Mouse (Mus musculus) kidney, postnatal 10 days (tissue): Measurements from ENCODE around the gene Rpgr.

Experiments
- DNase-seq: peaks from one replicate; pipeline ENCODE4 v3.0.0; 2021; ENCODE audit warnings: mixed read lengths

Rpgr gene

GRCm38 (mm10) chrX:10216410-10216949 lies at the start of gene Rpgr:
Rpgr (minus strand) TSS chrX:10216920.
- DNase-seq, result peak; percentile 95

DNA sequence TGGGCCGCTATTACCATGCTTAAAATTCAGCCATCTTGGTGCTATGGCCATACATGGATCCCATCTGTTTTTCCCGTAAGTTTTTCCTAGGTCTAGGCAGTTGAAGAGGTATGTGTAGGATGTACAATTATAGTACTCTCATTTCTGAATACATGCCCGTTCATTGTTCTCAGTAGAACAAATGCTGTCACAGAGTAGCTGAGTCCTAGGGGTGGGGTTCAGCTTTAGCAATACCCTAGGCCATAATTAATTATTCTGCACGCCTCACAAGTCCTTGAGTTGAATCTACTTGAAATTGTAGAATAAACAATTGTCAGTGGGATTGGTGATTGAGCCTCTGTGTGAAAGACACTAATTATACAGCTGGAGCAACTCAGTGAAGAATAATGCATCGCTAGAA lies 41.5 kb upstream of the Rpgr start:
- DNase-seq, result no peak

DNA sequence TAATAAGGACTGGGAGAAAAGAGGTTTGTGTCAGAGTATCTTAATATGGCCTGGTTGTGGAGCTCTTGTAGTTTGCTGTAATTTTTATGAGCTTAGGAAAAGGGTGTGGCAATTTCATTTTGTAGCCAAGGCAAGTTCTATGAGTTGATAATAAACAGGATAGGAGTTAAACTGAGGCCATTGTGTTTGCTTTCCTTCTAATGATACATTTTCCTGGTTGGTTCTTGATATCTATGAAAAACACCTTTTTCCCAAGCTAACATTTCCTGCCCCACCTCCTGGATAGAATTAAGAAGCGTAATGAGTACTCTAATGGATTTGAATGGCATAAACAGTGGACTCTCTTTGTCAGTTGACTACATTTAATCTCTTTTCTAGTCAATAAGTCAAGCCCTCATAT lies 41.1 kb upstream of the Rpgr start:
- DNase-seq, result no peak

- DNase-seq, result no peak
These were observed 35.3 kb upstream of the Rpgr start, which contains the start of gene Otc for GRCm38 (mm10) chrX:10251852-10252504. Otc (plus strand) TSS chrX:10252305.

- DNase-seq, result no peak
These were observed 34.6 kb upstream of the Rpgr start for GRCm38 (mm10) chrX:10251357-10251756.

DNA sequence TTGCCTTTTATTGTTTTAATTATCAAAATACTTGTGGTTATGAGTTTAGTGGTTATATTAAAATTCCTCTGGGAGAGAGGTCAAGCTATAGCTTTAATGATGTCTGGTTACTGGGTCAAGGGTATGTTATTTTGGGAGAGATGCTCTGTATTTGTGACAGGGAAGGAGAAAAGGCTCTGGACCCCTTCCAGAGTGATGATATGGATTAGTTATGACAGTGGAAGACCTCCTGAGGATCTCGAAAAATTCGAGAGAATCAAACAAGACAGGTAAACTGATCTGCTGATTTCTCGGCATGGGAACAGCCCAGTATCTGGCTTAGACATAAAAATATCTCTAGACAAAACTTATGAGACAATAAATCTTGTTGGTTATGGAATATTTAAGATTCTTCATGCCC lies 27.2 kb upstream of the Rpgr start:
- no peak for DNase-seq

GRCm38 (mm10) chrX:10239515-10239914 lies 22.8 kb upstream of the Rpgr start:
- DNase-seq, result no peak

- no peak for DNase-seq
These were observed 17.9 kb upstream of the Rpgr start for GRCm38 (mm10) chrX:10234617-10235016.

- no peak for DNase-seq
These were observed 16.3 kb upstream of the Rpgr start for GRCm38 (mm10) chrX:10233051-10233450.

DNA sequence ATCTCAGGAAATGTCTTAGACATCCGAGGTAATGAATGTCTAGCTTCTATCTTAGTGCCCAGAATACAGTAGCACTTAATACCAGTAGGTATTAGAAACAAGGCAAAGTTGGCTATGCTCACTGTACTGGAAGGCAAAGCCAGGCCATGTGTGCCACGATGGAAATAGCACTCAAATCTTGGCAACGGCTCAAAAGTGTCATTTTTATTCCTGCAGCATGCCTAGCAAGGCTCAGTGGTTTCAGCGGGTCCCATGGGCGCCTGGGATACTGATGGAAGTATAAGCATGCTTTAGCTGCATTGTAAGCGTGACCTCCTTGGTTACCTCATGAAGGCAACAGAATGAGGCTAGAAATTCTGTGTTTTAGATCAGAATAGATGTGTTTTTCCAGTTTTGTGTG lies 2.6 kb upstream of the Rpgr start:
- no peak for DNase-seq

DNA sequence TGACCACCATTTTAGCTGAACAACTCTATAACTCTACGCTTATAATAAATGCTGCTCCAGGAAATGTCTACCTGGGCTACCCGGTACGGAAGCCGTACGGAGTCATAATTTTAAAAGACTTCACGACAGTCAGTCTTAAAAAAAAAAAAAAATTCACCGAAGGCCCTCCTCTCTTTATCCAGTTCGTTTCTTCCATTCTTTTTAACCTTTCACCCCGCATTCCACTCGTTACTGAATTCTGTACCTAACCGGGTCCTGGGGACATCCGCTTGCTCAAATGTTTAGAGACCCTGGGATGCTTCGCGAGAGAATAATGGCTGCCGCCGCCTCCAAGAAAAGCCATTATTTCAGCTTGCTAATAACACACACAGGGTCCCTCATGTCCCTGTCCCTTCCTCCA lies 748 bp downstream of the Rpgr start:
- peak; percentile 24 for DNase-seq

GRCm38 (mm10) chrX:10205937-10206336 lies 10.8 kb downstream of the Rpgr start:
- DNase-seq, result no peak

DNA sequence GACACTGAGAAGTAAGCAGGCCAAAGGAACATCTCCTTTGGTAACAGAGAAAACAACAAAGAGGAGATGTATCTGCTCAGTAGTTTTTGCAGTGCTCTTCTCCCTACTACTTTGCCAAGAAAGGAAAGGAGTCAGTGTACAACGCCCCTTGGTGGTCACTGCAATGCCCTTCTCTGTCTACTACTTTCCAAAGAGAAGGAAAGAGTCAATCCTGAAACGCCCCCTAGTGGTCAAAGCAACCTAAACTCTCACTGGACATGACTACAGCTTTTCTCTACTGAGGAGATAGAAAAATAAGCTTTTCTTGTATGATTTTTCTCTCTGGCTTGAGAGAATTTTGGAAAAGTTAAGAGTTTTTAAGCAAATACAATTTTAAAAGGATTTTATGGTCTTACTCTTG lies 15.4 kb downstream of the Rpgr start:
- DNase-seq, result peak; percentile 60

GRCm38 (mm10) chrX:10152390-10152789 lies 64.3 kb downstream of the Rpgr start:
- no peak for DNase-seq

DNA sequence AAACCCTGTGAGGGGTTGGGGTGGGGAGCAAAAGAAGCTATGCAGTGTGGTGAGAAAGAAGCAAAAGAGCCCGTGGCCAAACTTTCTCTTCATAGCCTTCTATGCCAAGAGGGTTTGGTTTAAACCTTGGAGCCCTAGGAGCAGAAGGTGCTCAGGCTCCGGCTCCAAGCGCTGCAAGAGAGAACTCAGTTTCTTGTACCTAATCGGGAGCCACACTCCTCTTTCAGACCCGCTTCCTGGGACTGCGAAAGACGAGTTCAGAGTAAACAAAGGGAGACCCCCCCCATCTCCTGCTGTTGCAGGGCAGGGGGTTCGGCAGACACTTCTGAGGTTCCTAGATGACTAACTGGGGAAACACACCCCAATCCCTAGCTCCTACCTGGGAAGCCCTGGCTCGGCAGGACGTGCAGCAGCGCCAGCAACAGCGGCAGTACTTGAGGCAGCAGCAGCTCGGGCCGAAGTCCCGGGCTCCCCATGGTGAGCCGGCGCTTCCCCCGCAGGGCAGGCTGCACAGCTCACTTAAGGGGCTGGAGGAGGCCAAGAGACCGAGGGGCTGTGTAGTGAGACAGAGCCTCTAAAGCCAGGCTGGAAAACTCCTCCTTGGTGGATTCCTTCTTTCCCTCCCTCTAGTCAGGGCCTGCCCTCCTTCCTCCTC lies 99.5 kb downstream of the Rpgr start, which contains the start of gene Srpx:
Gene Srpx (minus strand): TSS at position 645 of the 655 bp plus-strand sequence.
- peak; percentile 26 for DNase-seq

DNA sequence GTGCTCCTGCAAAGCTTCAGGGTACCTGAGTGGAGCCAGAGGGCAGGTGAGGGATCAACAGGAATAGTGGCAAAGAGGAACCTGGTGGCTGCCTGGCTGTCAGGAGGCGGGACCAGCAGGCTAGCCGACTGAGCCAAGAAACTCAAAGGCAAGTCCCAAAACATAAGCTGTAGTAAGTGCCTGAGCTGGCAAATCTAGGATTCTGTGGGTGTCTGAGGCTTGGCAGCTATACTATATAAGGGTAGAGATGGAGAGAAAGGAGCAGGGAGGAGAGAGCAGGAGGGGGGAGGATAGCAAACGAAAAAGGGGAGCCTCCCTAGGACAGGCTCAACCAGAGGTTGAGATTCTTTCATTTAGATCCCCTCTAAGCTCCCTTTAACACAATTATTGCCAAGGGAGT lies 100.9 kb downstream of the Rpgr start:
- no peak for DNase-seq

- DNase-seq, result no peak
These were observed 106.0 kb downstream of the Rpgr start for GRCm38 (mm10) chrX:10110736-10111135.

- no peak for DNase-seq
These were observed 108.2 kb downstream of the Rpgr start for GRCm38 (mm10) chrX:10108558-10108957.

DNA sequence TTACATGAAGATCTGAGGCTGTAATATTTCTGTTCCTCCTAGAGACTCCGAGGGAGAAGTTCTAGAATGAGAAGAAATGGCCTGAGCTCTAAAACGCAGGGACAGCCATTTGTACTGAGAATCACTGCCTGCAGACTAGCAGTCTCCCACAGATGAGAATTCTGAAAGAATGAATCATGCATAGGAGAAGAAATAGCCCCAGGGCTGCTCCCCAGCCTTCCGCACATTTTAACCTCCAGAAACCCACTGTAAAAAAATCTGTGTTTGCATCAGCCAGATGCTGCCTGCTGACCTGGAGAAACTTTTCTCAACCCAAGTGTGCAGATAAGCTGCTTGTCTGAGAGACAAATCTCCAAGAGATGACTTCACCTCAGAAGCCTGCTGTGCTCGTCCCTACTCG lies 111.2 kb downstream of the Rpgr start:
- no peak for DNase-seq

DNA sequence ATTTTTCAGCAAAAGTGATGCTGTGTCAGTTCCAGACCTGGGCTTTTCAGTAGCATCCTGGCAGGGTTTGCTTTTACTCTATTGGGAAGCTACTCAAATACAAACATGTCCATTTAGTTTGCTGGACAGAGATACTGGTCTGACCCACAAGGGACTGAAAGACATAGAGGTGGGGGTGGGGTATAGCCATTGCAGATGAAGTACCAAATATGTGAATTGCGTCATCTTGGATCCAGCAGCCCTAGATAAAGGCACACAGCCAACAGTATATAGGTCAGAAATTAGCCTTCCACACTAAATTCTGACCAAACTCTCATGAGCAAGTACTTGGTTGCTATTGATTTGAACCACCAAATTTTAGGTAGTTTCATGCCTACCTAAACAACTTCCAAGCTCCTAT lies 114.0 kb downstream of the Rpgr start:
- DNase-seq, result no peak

DNA sequence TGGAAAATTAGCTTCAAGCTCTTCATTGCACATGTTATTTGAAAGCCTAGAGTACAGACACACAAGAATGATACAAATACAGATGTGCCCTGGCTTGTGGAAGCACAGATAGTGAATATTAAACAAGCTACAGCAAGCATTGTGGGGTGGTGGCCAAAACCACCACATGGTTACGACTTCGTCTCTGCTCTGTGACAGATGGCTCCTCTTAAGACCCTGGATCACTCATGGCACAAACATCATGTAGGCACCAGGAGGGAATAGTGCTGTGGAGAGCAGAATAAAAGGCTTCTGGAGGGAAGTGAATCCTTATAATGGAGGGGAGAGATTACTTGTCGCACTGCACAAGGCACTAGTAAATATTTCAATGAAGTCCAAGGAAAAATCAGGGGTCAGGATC lies 120.9 kb downstream of the Rpgr start:
- no peak for DNase-seq

DNA sequence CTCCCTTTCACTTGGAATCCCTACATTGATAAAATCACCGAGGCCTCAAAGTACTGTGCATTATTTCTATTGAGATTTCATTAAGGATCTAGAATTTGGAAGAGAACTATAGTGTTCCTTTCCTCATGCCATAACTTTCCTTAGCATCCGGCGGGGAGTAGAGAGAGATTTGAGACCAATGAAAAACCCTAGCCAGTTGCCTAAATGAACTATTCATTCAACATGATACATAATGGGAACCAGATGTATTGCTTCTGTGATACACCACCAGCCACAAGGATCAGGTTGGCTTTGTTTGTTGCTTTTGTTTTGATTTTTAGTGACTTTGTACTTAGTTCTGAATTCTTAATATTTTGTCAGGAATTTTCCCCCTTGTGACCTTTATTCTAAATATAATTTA lies 136.3 kb downstream of the Rpgr start:
- no peak for DNase-seq

DNA sequence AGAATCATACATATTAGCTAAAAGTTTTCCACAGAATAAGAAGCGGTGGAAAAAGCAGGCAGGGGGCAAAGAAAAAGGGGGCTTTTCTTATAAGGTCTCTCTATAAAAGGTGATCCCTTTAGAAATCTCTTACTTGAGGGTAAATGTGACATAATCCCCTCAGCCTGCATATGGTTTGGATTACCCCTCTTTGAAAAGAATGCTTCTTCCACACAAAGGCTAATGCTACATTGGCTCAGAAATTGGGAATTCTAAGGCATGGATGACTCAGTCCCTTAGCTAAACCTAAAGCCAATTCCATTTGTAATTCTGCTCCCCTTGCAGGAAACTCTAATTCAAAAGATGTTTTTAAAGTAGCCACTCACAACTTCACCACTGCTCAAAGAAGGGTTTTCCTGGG lies 136.7 kb downstream of the Rpgr start:
- DNase-seq, result no peak

DNA sequence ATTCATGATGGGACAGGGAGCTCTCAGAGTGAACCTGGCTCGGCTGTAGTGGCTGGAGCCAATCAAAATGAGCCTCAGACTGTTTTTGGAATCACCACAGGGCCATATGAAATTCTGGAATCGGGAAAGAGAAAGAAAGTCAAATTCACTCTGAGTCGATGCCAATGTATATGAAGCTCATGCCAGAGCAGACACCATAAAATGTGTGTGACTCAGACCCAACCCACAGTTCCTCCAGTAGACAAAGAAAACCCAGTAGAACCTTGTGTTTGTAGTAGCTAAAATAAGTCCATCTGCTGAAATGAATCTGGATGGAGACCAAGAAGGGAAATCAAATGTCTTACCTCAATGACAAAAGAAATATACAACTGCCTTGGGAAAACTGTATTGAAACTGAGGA lies 142.8 kb downstream of the Rpgr start:
- no peak for DNase-seq

- no peak for DNase-seq
These were observed 145.2 kb downstream of the Rpgr start for GRCm38 (mm10) chrX:10071529-10071928.
